Mouse (Mus musculus) erythroblast, embryonic 14.5 days (primary cell): ENCODE results near the gene Prr12.

Source experiments
- GATA1 ChIP-seq: IDR thresholded peaks from 2 replicates; pipeline ENCODE4 v1.6.1; 2012; ENCODE audit warnings: low read length, inconsistent platforms, mixed read lengths
- TAL1 ChIP-seq: IDR thresholded peaks from 3 replicates; pipeline ENCODE4 v1.6.1; 2012; ENCODE audit warnings: low read length, inconsistent platforms, mixed read lengths

DNA sequence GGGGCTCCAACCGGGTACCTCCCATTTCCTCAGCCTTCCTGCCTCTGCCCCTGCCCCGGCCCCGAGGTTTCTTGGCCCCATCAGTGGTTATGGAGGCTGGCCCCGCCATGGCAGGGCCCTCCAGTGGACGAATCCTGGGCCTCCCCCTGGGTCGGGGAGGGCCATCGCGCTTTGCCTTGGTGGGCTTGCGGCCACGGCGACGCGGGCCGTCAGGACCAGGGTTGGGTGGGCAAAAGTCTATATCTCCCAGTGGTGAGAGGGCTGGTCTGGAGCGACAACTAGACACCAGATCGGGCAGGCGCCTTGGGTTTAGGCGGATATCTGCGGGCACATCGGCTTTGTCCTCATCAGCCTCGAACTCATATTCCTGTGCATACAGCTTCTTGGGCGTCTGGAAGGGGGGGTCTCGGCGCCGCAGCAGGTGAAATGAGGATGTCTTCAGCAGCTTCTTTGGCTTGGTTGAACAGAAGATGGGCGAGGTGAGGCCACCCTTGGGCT, 5.8 kb downstream of the Prr12 start:
- TF ChIP-seq GATA1 = no peak
- no peak for TF ChIP-seq TAL1
